Mouse (Mus musculus): ENCODE measurements around the gene Erich6b. TPM values are rescaled to one million over a fixed set of nuclear protein-coding genes. Genes with fewer than 3 reads are reported as not detected.

Gene Erich6b
- total RNA-seq, 2 experiments from 2014 or later, result not detected

GRCm38 (mm10) chr14:75706647-75707046 is 64.6 kb downstream of the Erich6b start:
- DNase-seq (ENCODE audit: low spot score in 2 of 2), result no peak

GRCm38 (mm10) chr14:75707771-75708170 is 65.7 kb downstream of the Erich6b start:
- DNase-seq (ENCODE audit: low spot score in 2 of 2), result no peak

- no peak for DNase-seq (ENCODE audit: low spot score in 2 of 2)
These were observed 66.9 kb downstream of the Erich6b start for GRCm38 (mm10) chr14:75708986-75709385.

GRCm38 (mm10) chr14:75711731-75712130 is 69.7 kb downstream of the Erich6b start:
- DNase-seq (ENCODE audit: low spot score in 2 of 2), result no peak

- no peak for DNase-seq (ENCODE audit: low spot score in 2 of 2)
These were observed 70.6 kb downstream of the Erich6b start for GRCm38 (mm10) chr14:75712687-75713086.

- no peak for DNase-seq (ENCODE audit: low spot score in 2 of 2)
These were observed 71.6 kb downstream of the Erich6b start for GRCm38 (mm10) chr14:75713661-75714060.

- no peak for DNase-seq (ENCODE audit: low spot score in 2 of 2)
These were observed 74.4 kb downstream of the Erich6b start for GRCm38 (mm10) chr14:75716410-75716809.

Other genes with a start within 250 kb of the Erich6b start
- under 1 TPM; 0.62 to 0.87 TPM for gene Siah3, start 186.3 kb upstream of the Erich6b start, total RNA-seq (2021)
- gene Spert, start 49.1 kb upstream of the Erich6b start, total RNA-seq (2021), result not detected
- gene Cog3, start 112.3 kb downstream of the Erich6b start, total RNA-seq (2021), result 10 to 100 TPM; 30.5 to 32.2 TPM
- gene Slc25a30, start 144.8 kb downstream of the Erich6b start, total RNA-seq (2021), result 10 to 100 TPM; 46.9 to 51.2 TPM
- gene Tpt1, start 202.8 kb downstream of the Erich6b start, total RNA-seq (2021), result 1,000 to 10,000 TPM; 3,227 to 3,375 TPM